In the genomic region with DNA sequence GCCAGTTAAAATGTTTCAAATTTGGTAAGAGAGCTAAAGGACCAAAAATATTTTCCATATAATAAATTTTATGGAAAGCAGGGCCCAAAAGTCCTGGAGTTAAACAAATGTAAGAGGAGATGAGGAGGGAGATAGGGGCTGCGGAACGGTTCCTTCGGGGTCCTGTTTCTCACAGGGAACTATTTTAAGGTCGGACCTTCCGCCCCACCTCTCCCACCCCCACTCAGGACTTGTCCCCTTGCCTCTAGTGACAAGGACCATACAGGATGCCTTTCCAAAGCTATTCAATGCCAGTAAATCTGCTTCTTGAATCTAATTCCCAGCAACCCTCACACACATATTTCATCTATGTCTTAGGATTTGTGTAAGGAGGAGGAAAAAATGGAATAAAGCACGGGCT, we compare ENCODE assay signal across 13 mouse cellular contexts.
"Had no signal": no experiment of that assay in that cellular context is flagged by ENCODE, and none has a peak within 500 bp of the region (broad histone marks: within the 10 kb centered on the region; RNA-seq: fewer than 3 reads in every experiment).

No protein-coding gene starts in this region.

- H3K4me2 ChIP-seq: intestine, embryonic 15.5 days; neural tube, embryonic 13.5 days had no signal

- H3K4me3 ChIP-seq: intestine, embryonic 15.5 days; midbrain, embryonic 10.5 days; neural tube, embryonic 13.5 days had no signal

- H3K9ac ChIP-seq: intestine, embryonic 15.5 days; liver, embryonic 14.5 days; neural tube, embryonic 13.5 days had no signal

- H3K27me3 ChIP-seq: intestine, embryonic 15.5 days; neural tube, embryonic 13.5 days had no signal

- ATAC-seq: intestine, embryonic 15.5 days; lung, postnatal 0 days; midbrain, embryonic 16.5 days had no signal

- H3K36me3 ChIP-seq: intestine, embryonic 15.5 days; midbrain, embryonic 10.5 days; neural tube, embryonic 13.5 days had no signal

- DNase-seq: kidney, adult 2 months; kidney, postnatal 36 days; lung, adult 2 months; lung, postnatal 4 days; right cerebral cortex, postnatal 25 days; thymus, postnatal 36 days had no signal

- H3K27ac ChIP-seq: intestine, embryonic 15.5 days; kidney, postnatal 0 days; liver, embryonic 14.5 days; midbrain, embryonic 10.5 days; neural tube, embryonic 13.5 days had no signal

- H3K9me3 ChIP-seq: intestine, embryonic 15.5 days; midbrain, embryonic 10.5 days; neural tube, embryonic 13.5 days had no signal
